Mouse (Mus musculus): ENCODE data around the gene Tmem243. TPM values are rescaled to one million over a fixed set of nuclear protein-coding genes. Genes with fewer than 3 reads are reported as not detected.
A peak's percentile ranks its signal among the peaks of the same experiment; 100 is the strongest.
"Not testable (repeated sequence)": the region's sequence is repeated elsewhere in the genome, so short reads cannot be mapped to it uniquely, and the experiment has no call there.

The Tmem243 gene
- polyA plus RNA-seq, 2 experiments: 7.5 to 16.5 TPM

DNA sequence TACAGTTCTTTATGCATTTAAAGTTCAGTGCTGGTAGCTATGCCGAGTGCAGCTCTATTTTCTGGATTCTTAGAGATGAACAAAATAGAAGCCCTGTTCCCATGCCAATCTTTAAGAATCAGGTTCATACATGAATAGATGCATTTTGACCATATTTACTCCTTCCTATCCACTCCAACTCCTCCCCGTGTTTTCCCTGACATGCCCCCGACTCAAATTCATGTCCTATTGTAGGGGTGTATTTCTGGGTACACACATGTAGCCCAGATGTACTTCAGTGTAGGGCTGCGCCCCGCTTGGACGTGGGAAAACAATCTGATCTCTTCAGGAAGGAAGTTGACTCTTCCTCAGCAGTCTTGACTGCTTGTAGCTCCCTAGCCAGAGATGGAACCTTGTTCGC, 61.6 kb downstream of the Tmem243 start:
- TF ChIP-seq POLR2A (IDR thresholded peaks at IDR 0.05; ENCODE audit: borderline replicate concordance, extremely low read depth, insufficient read depth, insufficient read length): no peak

GRCm38 (mm10) chr5:9163411-9163810, 62.9 kb downstream of the Tmem243 start:
- no peak overlapping the region for H3K4me2 ChIP-seq (replicated peaks; ENCODE audit: low read depth, low read length, severe bottlenecking)
- TF ChIP-seq POLR2A (IDR thresholded peaks at IDR 0.05; ENCODE audit: borderline replicate concordance, extremely low read depth, insufficient read depth, insufficient read length): no peak
- no peaks in the 10 kb centered on the region for H3K4me1 ChIP-seq (ENCODE audit: control insufficient read depth, insufficient read depth, low read length)
- WGBS: 87% methylated on average over 3 of the region's 3 CpGs
- ATAC-seq (ENCODE audit: low FRiP score, low read depth) (no peak), DNase-seq (ENCODE audit: low spot score) (no peak)
- H3K27me3 ChIP-seq (ENCODE audit: control insufficient read depth, insufficient read depth, low read length): no peaks in the 10 kb centered on the region
- H3K9me3 ChIP-seq (ENCODE audit: control insufficient read depth, low read length): no peaks in the 10 kb centered on the region
- H3K36me3 ChIP-seq (ENCODE audit: control insufficient read depth, insufficient read depth, low read length): no peaks in the 10 kb centered on the region
- H3K4me3 ChIP-seq (replicated peaks; ENCODE audit: low read length): no peak overlapping the region
- H3K27ac ChIP-seq (replicated peaks; ENCODE audit: low read depth, low read length): no peak overlapping the region
- H3K9ac ChIP-seq (ENCODE audit: low read depth, low read length, severe bottlenecking): no peak overlapping the region

More for the DNA sequence above, 61.6 kb downstream of the Tmem243 start:
- H3K36me3 ChIP-seq (ENCODE audit: control insufficient read depth, insufficient read depth, low read length): no peaks in the 10 kb centered on the region
- 9% methylated on average over 7 of the region's 7 CpGs for WGBS
- H3K9ac ChIP-seq (ENCODE audit: low read depth, low read length, severe bottlenecking): peak overlapping the region; percentile 98
- no peak for ATAC-seq (ENCODE audit: low FRiP score, low read depth)
- H3K27me3 ChIP-seq (ENCODE audit: control insufficient read depth, insufficient read depth, low read length): no peaks in the 10 kb centered on the region
- H3K4me2 ChIP-seq (replicated peaks; ENCODE audit: low read depth, low read length, severe bottlenecking): peak overlapping the region; percentile 51
- peak overlapping the region; percentile 88 for H3K4me3 ChIP-seq (replicated peaks; ENCODE audit: low read length)
- no peak for DNase-seq (ENCODE audit: low spot score)
- 0 out of 2 replicates have a peak, but pooled peaks cover 3% of the 10 kb centered on the region for H3K4me1 ChIP-seq (ENCODE audit: control insufficient read depth, insufficient read depth, low read length)
- H3K9me3 ChIP-seq (ENCODE audit: control insufficient read depth, low read length): no peaks in the 10 kb centered on the region
- peak overlapping the region; percentile 100 for H3K27ac ChIP-seq (replicated peaks; ENCODE audit: low read depth, low read length)

DNA sequence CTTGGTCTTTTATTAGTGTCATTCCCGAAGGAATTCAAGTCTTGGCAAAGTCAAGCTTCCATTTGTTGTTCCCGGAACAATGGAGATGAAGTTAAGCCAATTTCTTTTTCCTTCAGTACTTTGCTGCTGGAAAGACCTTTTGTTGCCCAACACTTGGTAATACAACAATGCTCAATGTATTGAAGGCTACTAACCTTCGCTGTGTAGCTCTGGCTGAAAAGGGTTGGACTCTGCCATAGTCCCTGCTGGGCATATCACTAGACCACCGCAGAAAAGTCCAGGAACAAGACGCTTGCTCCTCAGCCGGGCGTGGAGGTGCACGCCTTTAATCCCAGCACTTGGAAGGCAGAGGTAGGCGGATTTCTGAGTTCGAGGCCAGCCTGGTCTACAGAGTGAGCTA, 64.7 kb downstream of the Tmem243 start:
- not testable (repeated sequence) for H3K36me3 ChIP-seq (ENCODE audit: control insufficient read depth, insufficient read depth, low read length); H3K27me3 ChIP-seq (ENCODE audit: control insufficient read depth, insufficient read depth, low read length); ATAC-seq (ENCODE audit: low FRiP score, low read depth); H3K4me3 ChIP-seq (replicated peaks; ENCODE audit: low read length); H3K27ac ChIP-seq (replicated peaks; ENCODE audit: low read depth, low read length); DNase-seq (ENCODE audit: low spot score); H3K4me2 ChIP-seq (replicated peaks; ENCODE audit: low read depth, low read length, severe bottlenecking); H3K9me3 ChIP-seq (ENCODE audit: control insufficient read depth, low read length); H3K9ac ChIP-seq (ENCODE audit: low read depth, low read length, severe bottlenecking); H3K4me1 ChIP-seq (ENCODE audit: control insufficient read depth, insufficient read depth, low read length)
- 89% methylated on average over 10 of the region's 10 CpGs for WGBS

GRCm38 (mm10) chr5:9166366-9166765, 65.9 kb downstream of the Tmem243 start:
- no peak for TF ChIP-seq POLR2A (IDR thresholded peaks at IDR 0.05; ENCODE audit: borderline replicate concordance, extremely low read depth, insufficient read depth, insufficient read length)
- no peaks in the 10 kb centered on the region for H3K36me3 ChIP-seq (ENCODE audit: control insufficient read depth, insufficient read depth, low read length)
- H3K4me2 ChIP-seq (replicated peaks; ENCODE audit: low read depth, low read length, severe bottlenecking): no peak overlapping the region
- H3K9me3 ChIP-seq (ENCODE audit: control insufficient read depth, low read length): no peaks in the 10 kb centered on the region
- DNase-seq (ENCODE audit: low spot score) (no peak), ATAC-seq (ENCODE audit: low FRiP score, low read depth) (no peak)
- no peak overlapping the region for H3K4me3 ChIP-seq (replicated peaks; ENCODE audit: low read length)
- no peaks in the 10 kb centered on the region for H3K4me1 ChIP-seq (ENCODE audit: control insufficient read depth, insufficient read depth, low read length)
- H3K27ac ChIP-seq (replicated peaks; ENCODE audit: low read depth, low read length): no peak overlapping the region
- H3K9ac ChIP-seq (ENCODE audit: low read depth, low read length, severe bottlenecking): no peak overlapping the region
- no peaks in the 10 kb centered on the region for H3K27me3 ChIP-seq (ENCODE audit: control insufficient read depth, insufficient read depth, low read length)
- 78% methylated on average over 8 of the region's 8 CpGs for WGBS

DNA sequence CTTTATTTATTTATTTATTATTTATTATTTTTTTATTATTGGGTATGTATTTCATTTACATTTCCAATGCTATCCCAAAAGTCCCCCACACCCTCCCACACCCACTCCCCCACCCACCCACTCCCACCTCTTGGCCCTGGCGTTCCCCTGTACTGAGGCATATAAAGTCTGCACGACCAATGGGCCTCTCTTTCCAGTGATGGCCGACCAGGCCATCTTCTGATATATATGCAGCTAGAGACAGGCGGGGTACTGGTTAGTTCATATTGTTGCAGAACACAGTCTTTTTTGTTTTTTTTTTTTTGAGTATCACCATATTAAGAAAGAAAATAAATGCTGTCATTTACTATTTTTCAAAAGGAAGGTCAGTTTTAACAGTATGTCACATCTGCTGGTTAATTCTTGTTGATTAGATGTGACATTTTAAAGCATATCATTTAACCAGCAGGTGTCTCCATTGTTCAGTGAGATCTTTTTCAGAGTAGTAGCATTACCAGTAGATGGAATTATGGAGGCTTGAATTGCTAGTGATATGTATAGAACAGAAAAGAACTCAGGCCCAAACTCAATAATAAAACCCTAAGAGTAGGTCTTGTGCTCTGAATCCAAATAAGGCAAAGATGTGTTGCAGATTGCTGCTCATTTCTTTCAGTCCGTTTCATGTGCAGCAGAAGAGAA, 69.0 kb downstream of the Tmem243 start:
- not testable (repeated sequence) for H3K27ac ChIP-seq (replicated peaks; ENCODE audit: low read depth, low read length); ATAC-seq (ENCODE audit: low FRiP score, low read depth); H3K9ac ChIP-seq (ENCODE audit: low read depth, low read length, severe bottlenecking); H3K4me1 ChIP-seq (ENCODE audit: control insufficient read depth, insufficient read depth, low read length); H3K4me3 ChIP-seq (replicated peaks; ENCODE audit: low read length); H3K27me3 ChIP-seq (ENCODE audit: control insufficient read depth, insufficient read depth, low read length); H3K36me3 ChIP-seq (ENCODE audit: control insufficient read depth, insufficient read depth, low read length); H3K4me2 ChIP-seq (replicated peaks; ENCODE audit: low read depth, low read length, severe bottlenecking); H3K9me3 ChIP-seq (ENCODE audit: control insufficient read depth, low read length)
- WGBS: 83% methylated on average over 4 of the region's 5 CpGs
- peak; percentile 49 for DNase-seq (ENCODE audit: low spot score)

GRCm38 (mm10) chr5:9173295-9173694, 72.8 kb downstream of the Tmem243 start:
- Histone ChIP-seq H3K9ac (ENCODE audit: low read depth, low read length, severe bottlenecking) (no peak overlapping the region), H3K9me3 (ENCODE audit: control insufficient read depth, low read length) (no peaks in the 10 kb centered on the region), H3K27me3 (ENCODE audit: control insufficient read depth, insufficient read depth, low read length) (no peaks in the 10 kb centered on the region), H3K36me3 (ENCODE audit: control insufficient read depth, insufficient read depth, low read length) (no peaks in the 10 kb centered on the region), H3K27ac (replicated peaks; ENCODE audit: low read depth, low read length) (no peak overlapping the region), H3K4me2 (replicated peaks; ENCODE audit: low read depth, low read length, severe bottlenecking) (no peak overlapping the region), H3K4me3 (replicated peaks; ENCODE audit: low read length) (no peak overlapping the region), H3K4me1 (ENCODE audit: control insufficient read depth, insufficient read depth, low read length) (no peaks in the 10 kb centered on the region)
- ATAC-seq (ENCODE audit: low FRiP score, low read depth): no peak
- WGBS: 83% methylated on average over 2 of the region's 2 CpGs
- DNase-seq (ENCODE audit: low spot score): no peak
- TF ChIP-seq POLR2A (IDR thresholded peaks at IDR 0.05; ENCODE audit: borderline replicate concordance, extremely low read depth, insufficient read depth, insufficient read length): no peak

All from limb, embryonic 14.5 days (tissue).